Mouse (Mus musculus): ENCODE measurements around the gene Oscp1.

The Oscp1 gene

GRCm38 (mm10) chr4:126058134-126058996 lies at the start of gene Oscp1:
Gene Oscp1, plus strand, starts transcription at chr4:126058565.
- DNase-seq (ENCODE audit: low read depth, low spot score), result peak; percentile 93

- DNase-seq (ENCODE audit: low read depth, low spot score), result no peak
These were observed 40.6 kb upstream of the Oscp1 start for GRCm38 (mm10) chr4:126017676-126018332.

GRCm38 (mm10) chr4:126018966-126019538 lies 39.3 kb upstream of the Oscp1 start:
- DNase-seq (ENCODE audit: low read depth, low spot score), result no peak

- DNase-seq (ENCODE audit: low read depth, low spot score), result no peak
These were observed 34.0 kb upstream of the Oscp1 start, which contains the start of gene Csf3r for GRCm38 (mm10) chr4:126024303-126024900. Gene Csf3r, plus strand, starts transcription at chr4:126024550.

DNA sequence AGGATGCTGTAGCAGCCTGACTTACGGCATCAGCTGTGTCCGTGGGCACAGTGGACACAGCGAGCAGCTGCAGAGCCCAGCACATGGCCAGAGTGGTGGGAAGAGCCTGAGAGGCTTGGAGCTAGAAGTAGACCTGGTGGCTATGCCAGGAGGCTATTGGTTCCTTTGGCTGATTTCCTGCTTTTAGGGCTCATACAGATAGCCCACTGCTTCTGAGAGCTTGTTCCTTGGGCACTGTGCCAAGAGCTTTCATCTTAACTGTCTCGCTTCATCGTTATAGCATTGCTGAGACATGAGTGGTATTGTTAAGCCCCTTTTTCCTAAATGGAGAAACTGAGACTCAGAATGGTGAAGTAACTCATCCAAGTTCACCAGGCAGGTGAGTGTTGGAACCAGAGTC lies 32.6 kb upstream of the Oscp1 start:
- DNase-seq (ENCODE audit: low read depth, low spot score), result no peak

DNA sequence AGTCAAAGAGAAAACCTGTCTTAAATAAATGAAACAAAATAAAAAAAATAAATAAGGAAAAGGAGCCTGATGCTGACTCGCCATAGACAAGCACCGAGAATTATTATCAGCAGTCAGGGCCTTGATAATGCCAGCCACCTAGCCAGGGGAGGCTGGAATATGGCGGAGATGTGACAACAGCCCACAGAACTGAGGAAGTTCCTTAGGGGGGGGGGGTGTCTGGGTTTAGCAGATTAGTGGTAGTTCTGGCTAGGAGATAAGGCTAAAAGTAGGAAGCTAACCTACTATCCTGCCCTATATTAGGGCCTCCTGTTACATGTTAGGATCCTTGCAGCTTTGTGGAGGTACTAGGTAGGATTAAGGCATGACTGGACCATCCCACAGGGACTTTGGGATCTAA lies 30.4 kb upstream of the Oscp1 start:
- DNase-seq (ENCODE audit: low read depth, low spot score), result no peak

- DNase-seq (ENCODE audit: low read depth, low spot score), result no peak
These were observed 29.3 kb upstream of the Oscp1 start for GRCm38 (mm10) chr4:126029042-126029441.

- DNase-seq (ENCODE audit: low read depth, low spot score), result no peak
These were observed 27.7 kb upstream of the Oscp1 start for GRCm38 (mm10) chr4:126030705-126031104.

GRCm38 (mm10) chr4:126035413-126035812 lies 23.0 kb upstream of the Oscp1 start:
- no peak for DNase-seq (ENCODE audit: low read depth, low spot score)

- peak; percentile 88 for DNase-seq (ENCODE audit: low read depth, low spot score)
These were observed 11.3 kb upstream of the Oscp1 start, which contains the start of gene Mrps15 for GRCm38 (mm10) chr4:126046851-126047585. Gene Mrps15, plus strand, starts transcription at chr4:126046925.

DNA sequence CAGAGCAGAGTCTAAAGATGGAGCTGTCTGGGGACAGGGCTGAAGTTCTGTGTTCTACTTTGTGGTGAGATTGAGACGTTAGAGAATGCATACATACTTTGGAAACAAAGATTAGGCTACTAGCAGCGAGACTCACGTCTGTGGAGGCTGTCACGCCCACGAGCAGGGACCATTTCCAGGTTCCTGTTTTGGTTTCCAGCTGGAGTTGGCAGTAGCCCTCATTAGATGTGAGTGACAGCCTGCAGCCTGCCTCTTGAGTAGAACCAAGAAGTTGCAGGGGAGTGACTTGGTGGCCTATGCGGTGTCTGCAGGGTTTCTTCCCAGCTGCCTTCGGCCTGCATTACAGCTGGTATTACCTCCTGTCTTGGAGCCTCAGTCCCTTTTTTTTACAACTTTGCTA lies 6.7 kb upstream of the Oscp1 start:
- DNase-seq (ENCODE audit: low read depth, low spot score), result no peak

- peak; percentile 11 for DNase-seq (ENCODE audit: low read depth, low spot score)
These were observed 895 bp upstream of the Oscp1 start for GRCm38 (mm10) chr4:126057207-126058133.

DNA sequence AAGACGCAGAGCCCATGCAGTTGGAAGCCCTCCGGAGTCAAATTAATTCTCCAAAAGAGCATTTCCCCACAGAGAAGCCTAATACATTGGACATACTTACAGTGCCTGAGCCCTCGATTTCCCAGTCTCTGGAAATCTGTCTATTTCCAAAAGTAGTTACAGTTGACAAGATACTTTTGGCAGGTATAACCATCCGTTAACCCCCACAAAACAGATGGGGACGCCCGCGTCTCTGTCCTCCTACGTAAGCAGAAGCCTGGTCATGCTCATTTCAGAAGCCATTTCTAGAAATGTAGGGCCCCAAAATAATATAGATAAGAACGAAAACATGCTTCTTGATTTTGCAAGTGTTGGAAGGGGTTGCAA lies 615 bp downstream of the Oscp1 start:
- DNase-seq (ENCODE audit: low read depth, low spot score), result no peak

DNA sequence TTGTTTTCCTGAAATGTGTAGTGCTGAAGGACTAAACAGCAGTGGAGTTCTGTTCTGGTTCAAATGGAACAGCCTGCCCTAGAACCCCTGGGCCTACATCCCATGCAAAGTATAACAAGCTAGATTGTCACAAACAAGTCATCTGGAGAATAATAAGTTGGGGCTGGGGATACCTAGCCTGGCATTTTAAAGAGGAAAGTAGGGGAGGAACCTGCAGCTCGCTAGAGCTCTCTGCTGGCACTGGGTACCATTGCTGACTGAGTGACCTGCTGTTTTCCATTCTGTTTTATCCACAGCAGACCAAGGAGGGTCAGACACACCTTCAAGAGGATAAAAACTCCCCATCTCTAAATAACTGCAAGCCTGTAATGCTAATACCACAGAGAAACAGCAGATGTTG lies 4.5 kb downstream of the Oscp1 start:
- DNase-seq (ENCODE audit: low read depth, low spot score), result no peak

- no peak for DNase-seq (ENCODE audit: low read depth, low spot score)
These were observed 6.9 kb downstream of the Oscp1 start for GRCm38 (mm10) chr4:126065241-126065640.

DNA sequence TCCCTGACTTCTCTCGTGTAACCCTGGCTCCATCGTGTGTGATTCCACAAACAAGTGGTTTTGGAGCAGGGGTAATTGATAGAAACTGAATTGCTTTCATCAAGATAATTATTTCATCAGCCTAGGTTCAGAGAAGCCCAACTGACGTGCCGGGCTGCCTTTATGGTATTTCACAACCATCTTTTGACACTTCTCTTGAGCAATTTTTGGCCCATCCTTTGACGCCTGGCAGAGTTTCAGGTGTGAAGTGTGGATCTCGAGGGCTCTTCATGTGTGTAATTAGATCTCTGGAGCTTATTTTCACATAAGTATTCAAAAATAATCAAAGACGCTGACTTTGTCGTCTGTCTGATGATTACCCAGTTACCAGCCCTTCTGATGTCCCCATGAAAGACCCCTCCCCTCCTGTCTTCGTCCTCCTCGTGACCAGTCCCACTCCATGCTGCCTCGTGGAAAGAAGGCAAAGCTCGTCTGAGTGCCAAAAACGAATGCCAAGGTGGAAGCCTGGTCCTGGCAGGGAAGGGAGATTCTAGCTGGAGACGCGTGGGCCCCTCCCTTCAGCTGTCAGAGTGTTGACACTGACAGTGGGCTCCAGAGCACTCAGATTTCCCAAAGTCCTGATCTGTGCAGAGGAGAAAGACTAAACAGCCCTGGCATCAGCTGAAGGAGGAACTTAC lies 9.2 kb downstream of the Oscp1 start:
- DNase-seq (ENCODE audit: low read depth, low spot score), result no peak

DNA sequence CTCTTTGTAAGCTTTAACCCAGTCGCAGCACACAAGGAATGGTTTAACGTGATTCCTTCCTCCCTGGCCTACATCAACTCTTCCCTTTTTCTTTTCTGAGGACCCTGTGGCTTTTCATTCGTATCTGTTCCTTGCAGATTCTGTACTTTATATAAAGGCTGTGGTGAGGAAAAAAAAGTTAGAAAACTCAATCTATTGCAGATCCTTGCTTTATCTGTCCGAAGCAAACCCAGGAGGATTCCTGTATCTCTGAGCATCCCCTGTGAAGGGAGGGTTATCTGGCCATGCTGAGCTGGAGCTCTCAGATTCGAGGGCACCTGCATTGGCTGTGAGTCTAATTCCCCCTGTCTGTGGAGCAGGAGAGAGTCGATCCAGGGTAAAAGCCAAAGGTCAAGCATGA lies 10.5 kb downstream of the Oscp1 start:
- DNase-seq (ENCODE audit: low read depth, low spot score), result no peak

GRCm38 (mm10) chr4:126077833-126078232 lies 19.5 kb downstream of the Oscp1 start:
- no peak for DNase-seq (ENCODE audit: low read depth, low spot score)

DNA sequence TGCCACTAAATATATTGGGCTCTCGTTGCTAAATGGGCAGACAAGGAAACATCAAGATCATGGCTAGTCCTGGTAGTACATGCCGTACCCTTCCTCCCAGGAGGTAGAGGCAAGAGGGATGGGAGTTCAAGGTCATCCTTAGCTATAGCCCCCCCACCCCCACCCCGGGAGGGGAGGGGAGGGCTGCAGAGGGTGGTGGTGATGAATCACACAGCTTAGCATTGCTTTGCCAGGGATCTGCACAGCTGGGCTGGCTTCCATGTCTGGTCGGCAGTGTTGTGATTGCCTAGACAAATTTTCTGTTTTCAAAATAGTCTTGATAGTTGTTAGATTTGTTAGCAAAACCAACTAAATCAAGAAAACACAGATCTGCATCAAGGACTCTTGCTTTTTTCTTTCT lies 20.9 kb downstream of the Oscp1 start:
- DNase-seq (ENCODE audit: low read depth, low spot score), result no peak

DNA sequence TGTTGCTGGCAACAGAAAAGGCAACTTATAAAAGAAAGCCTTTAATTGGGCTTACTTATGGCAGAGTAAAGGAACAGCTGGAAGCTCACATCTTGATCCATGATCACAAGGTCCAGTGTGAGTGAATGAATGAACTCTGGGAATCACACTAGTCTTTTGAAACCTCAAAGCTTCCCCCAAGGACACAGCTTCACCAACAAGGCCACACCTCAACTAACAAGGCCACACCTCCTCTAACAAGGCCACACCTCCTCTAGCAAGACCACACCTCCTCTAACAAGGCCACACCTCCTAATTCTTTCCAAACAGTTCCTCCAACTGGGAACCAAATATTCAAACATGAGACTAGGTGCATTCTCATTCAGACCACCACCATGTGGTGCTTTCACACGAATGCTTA lies 23.2 kb downstream of the Oscp1 start:
- no peak for DNase-seq (ENCODE audit: low read depth, low spot score)

Data from CD4-positive helper T cell, adult 2 months (primary cell).